Mouse (Mus musculus) C2C12 (cell line): ENCODE data around the gene Cnn2.

Experiments
- CEBPB ChIP-seq: IDR thresholded peaks from one replicate; pipeline ENCODE4 v1.6.1; 2011; ENCODE audit warnings: low read depth, mild to moderate bottlenecking, control low read depth, moderate library complexity
- CTCF ChIP-seq: IDR thresholded peaks from one replicate; pipeline ENCODE4 v1.5.1; 2011; ENCODE audit not compliant: control insufficient read depth, insufficient read depth, insufficient read length
- FOSL1 ChIP-seq: IDR thresholded peaks from one replicate; pipeline ENCODE4 v1.8.0; 2011; ENCODE audit warnings: mild to moderate bottlenecking, low read length; ENCODE audit not compliant: poor library complexity, insufficient read depth, severe bottlenecking
- MAX ChIP-seq: IDR thresholded peaks from one replicate; pipeline ENCODE4 v1.6.1; 2011; ENCODE audit warnings: mild to moderate bottlenecking, control low read depth
- MYOD1 ChIP-seq: IDR thresholded peaks from one replicate; pipeline ENCODE4 v1.6.1; 2011; ENCODE audit warnings: low read depth; ENCODE audit not compliant: control insufficient read depth, insufficient read length
- MYOG ChIP-seq: IDR thresholded peaks from one replicate; pipeline ENCODE4 v1.6.1; 2011; ENCODE audit not compliant: control insufficient read depth, insufficient read length; ENCODE audit errors: extremely low read depth
- USF1 ChIP-seq: IDR thresholded peaks from one replicate; pipeline ENCODE4 v1.6.1; 2011; ENCODE audit warnings: low read depth, mild to moderate bottlenecking, control low read depth, moderate library complexity

- TF ChIP-seq MYOD1 (no peak), CTCF (no peak), USF1 (no peak), MAX (no peak), CEBPB (no peak), MYOG (no peak), FOSL1 (no peak)
These were observed 17.2 kb upstream of the Cnn2 start for GRCm38 (mm10) chr10:79971183-79971497.
